Mouse (Mus musculus) kidney, postnatal 4 days (tissue): ENCODE measurements around the gene Lsm2.
A peak's percentile ranks its signal among the peaks of the same experiment; 100 is the strongest.
"Not testable (repeated sequence)": the region's sequence is repeated elsewhere in the genome, so short reads cannot be mapped to it uniquely, and the experiment has no call there.

Experiments used
- DNase-seq, 2 experiments: peaks; one replicate each; pipeline ENCODE4 v3.0.0; 2021; ENCODE audit warnings: mixed read lengths in 2 of 2

Gene Lsm2

DNA sequence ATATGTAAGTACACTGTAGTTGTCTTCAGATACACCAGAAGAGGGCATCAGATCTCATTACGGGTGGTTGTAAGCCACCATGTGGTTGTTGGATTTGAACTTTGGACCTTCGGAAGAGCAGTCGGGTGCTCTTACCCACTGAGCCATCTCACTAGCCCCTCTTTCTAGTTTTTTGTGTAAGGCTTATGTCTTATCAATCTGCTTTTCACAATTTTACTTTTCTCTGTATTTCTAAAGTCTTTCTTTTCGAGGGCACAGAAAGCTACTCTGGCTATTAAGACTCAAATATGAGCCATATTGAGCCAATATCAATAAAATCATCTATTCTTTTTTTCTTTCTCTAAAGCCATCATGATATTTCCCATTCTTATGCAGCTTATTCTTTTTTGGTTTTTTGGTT lies 13.5 kb downstream of the Lsm2 start:
- DNase-seq = not testable (repeated sequence)

DNA sequence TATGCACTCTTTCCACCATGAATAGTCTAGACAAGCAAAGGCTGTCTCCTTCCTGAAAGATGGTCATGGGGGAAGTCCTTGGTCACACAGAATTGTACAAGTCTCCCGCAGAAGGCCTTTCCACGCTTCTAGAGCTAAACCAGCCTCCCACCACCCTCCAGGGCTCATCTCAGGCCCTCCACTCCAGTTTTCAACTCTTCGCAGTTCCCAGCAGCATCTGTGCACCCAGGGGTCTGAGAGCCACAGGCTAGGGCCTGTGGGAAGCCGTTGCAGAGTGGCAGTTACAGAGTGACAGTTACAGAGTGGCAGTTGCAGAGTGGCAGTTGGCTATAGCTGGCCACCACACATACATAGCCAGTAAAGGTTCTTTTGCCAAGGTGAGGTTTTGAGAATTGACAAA lies 14.3 kb downstream of the Lsm2 start:
- DNase-seq = not testable (repeated sequence)

DNA sequence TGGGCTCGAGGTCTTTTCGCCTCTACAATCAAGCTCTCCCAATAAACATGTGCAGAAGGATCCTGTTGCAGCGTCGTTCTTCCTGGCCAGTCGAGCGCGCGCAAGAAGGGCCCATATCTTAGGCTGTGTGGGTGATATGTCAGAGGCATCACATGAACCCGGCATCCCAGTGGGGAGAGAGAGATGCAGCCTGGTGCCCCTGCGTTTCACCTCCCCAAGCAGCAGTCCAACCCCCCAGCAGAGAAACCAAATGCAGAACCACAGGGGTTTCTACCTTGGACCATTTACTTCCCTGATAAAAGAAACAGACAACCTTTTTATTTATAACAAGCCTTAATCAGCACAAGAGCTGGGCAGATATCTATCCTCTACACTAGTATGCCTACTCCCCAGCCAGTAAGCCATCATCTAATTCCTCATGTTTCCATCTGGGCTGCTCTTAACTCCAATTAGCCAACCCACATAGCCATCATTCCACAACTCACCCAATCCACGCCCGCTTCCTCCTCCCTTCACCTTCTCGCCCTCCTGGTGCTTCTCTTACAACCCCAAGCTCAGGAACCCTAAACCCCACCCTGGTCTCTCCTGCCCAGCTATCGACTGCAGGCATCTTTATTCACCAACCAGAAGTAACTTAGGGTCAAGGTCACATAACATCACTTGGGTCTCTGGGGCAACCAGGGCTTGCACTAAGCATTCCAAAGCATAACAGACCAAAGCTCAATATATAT lies 14.9 kb downstream of the Lsm2 start:
- DNase-seq = no peak

DNA sequence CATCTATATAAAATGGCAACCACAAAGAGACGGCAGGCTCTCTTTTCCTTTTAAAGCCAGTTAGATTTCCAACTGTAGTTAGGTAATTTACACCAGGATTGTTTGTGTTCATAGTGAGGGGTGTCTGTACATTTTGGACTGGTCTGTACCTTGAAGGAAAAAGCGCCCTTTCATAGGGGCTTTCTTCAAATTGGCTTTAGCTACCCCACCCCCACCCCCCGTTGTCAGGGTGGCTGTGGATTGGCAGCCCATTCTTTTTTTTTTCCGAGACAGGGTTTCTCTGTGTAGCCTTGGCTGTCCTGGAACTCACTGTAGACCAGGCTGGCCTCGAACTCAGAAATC lies 15.5 kb downstream of the Lsm2 start:
- no peak for DNase-seq

DNA sequence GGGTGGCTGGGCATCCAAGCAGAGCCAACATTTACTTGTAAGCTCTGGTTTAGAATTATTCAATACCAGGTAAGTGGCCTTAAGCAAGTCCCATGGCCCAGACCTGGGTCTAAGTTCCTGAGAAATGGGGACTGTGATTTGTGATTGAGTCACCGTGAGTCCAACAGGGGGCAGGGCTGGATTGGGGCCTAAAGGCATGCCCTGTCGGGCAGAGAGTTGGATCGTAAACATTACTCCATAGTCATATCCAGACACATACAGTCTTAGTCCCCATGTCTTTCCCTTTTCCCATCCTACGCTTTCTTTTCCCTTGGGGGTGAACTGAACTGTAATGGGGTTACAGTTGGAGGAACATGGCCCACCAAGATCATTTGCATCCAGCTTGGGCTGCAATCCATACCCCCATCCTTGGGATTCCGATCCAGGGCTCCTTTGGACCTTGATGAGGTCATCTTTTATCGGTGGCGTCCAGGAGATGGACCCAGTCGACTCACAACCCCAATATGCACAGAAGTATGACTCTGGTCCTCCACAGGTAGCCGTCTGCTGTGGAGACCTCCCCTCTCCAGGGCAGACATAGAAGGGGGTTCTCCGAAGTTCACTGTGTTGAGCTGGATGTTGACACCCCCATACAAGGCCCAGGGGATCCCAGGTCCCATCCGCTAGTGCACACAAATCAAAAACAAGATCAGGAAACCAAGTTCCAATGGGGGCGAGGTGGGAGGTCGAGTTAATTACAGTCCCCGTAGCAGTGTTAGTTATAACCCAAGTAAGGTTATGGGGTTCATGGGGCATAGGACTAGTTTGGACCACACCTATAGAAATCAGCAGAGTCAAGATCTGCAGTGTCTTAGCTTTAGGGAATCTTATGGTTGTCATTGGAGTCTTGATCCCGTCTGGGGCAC lies 17.1 kb downstream of the Lsm2 start:
- DNase-seq = no peak

DNA sequence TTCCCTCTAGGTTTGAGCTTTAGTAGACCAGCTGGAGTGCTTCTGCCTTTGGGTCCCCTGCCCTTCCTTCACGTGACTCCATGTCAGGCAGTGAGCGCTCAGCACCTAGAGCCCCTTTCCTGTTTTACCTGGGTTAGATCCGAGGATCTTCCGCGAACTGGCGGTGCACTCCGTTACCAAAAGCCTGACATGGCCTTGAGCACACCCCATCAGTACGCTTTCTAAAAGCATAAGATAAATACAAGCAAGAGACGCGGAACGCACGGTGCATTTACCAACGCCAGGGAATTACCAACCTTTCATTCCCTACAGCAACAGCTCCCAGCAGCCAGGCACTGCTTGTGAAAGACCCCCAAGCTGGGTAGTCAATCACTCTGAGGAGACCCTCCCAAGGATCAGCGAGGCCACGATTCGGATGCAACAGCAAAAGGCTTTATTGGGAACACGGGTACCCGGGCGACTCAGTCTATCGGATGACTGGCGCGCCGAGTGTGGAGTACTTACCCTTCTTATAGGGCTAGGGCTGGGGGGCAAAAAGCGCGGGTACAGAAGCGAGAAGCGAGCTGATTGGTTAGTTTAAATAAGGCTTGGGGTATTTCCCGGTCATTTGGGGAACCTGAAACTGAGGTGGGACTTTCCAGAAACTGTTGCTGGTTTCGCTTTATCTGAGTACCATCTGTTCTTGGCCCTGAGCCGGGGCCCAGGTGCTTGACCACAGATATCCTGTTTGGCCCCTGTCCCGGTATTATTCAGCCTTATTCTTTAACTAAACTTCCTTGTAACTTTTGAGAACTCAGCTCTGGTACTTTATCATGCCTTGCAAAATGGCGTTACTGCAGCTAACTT lies 18.4 kb downstream of the Lsm2 start:
- peak in 1 of 2 experiments; percentile 36 for DNase-seq

DNA sequence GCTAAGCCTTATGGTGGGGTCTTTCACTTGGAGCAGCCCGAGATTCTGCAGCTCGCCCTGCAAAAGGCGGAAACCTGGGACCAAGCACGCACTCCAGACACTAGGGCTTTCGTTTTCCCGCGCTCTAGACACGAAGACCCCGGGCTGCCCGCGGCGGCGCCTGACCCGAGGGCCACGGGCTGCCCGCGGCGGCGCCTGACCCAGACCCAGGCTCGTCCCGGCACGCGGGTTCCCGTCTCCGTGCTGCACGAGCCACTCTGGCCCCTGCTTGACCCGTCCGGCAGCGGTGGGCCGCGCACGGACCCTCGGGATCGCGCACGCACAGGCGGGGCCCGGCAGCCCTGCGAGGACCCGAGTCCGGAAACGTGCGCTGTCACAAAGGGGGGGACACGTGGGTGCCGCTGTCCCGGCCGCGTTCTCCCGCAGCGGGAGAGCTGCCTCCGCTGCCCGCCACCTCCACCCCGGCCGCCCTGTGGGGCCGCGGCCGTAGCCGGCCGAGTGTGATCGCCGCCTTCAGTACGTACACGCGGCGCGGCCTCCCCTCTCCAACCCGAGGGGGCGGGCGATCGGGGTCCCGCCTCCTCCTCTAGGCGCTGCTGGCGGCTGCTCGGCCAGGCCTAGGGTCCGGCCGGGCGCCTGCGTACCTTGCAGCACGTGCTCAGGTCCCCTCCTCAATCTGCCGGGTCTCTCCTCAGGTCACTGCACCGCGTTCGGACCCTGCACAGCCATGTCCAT lies 19.2 kb downstream of the Lsm2 start, which contains the start of gene Vars:
Gene Vars, plus strand, starts transcription at position 271 of the 735 bp plus-strand sequence.
- peak; percentile 90 to 94 for DNase-seq

DNA sequence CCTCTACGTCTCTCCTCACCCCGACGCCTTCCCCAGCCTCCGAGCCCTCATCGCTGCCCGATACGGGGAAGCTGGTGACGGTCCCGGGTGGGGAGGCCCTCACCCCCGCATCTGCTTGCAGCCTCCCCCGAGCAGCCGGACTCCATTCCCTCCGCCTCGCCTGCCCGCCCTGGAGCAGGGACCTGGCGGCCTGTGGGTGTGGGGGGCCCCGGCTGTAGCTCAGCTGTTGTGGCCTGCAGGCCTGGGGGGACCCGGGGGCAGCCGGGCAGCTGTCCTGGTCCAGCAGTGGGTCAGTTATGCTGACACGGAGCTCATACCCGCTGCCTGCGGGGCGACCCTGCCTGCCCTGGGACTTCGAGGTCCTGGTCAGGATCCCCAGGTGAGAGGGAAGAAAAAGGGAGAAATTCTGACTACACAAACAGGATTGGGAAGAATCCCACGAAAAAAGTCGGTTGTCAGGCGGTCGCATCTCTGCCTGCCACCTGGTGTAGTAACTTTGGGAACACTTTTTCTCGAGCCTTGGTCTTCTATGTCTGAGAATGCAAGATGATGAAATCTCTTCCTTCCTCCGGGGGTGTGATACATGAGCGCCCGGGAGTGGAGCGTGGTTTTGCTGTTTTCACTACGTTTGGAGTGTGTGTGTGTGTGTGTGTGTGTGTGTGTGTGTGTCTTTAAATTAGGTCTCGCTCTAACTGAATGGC lies 19.9 kb downstream of the Lsm2 start:
- DNase-seq = peak; percentile 48 to 64

DNA sequence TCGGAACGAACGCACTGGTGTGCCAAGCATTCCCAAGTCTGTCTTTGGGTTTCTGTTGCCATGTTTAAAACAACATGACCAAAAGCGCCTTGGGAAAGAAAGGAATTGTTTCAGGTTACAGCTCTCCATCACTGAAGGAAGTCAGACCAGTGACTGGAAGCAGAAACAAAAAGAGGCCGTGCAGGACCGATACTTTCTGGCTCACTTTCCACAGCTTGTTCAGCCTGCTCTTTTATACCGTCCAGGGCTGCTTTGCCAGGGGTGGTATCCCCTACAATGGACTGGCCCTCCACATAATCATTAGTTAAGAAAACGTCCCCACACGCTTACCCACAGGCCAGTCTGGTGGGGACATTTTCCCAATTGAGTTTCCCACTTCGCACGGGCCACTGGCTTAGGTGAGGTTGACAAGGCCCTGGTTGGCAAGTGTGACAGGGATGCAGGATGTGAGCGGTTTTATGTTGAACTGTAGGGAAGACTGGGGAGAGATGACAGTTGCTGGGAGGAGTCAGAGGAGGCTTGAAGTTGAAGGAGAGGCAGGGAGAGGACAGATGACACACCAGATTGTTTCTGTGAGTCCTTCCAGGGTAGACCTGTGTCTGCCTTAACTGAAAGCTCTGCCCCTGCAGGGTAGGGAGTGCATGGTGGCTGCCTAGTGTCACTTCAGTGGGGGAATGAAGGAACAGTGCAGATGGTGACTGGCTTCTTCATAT lies 20.6 kb downstream of the Lsm2 start:
- peak in 1 of 2 experiments; percentile 25 for DNase-seq

DNA sequence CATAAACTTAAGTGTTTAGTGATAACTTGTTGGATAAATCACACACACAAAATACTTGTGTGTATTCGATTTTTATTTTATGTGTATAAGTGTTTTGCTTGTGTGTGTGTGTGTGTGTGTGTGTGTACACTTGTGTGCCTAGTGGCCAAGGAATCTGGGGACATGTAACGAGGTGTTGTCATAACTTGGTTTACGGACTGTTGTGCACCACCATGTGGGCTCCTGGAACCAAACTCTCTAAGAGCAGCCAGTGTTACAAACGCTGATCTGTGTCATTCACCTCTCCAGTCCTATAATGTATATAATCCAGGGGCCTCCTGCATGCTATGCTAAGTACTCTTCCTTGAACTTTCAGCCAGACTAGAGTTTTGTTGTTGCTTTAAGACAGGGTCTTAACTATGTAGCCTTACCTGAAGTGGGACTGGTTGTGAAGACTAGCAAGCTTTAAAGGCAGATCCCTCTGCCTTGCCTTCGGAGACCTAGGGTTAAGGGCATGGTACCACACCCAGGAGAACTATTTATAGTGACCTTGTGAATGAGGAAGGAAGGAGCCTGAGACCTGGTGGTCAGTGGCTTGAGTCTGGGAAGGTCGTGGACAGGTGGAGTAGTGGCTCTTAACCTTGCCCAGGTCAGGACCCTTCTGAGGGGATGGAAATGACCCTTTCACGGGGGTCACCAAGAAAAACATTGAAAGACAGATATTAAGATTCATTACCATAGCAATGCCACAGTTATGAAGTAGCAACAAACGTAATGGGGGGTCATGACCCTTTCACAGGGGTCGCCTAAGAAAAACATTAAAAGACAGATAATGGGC lies 21.6 kb downstream of the Lsm2 start:
- no peak for DNase-seq

DNA sequence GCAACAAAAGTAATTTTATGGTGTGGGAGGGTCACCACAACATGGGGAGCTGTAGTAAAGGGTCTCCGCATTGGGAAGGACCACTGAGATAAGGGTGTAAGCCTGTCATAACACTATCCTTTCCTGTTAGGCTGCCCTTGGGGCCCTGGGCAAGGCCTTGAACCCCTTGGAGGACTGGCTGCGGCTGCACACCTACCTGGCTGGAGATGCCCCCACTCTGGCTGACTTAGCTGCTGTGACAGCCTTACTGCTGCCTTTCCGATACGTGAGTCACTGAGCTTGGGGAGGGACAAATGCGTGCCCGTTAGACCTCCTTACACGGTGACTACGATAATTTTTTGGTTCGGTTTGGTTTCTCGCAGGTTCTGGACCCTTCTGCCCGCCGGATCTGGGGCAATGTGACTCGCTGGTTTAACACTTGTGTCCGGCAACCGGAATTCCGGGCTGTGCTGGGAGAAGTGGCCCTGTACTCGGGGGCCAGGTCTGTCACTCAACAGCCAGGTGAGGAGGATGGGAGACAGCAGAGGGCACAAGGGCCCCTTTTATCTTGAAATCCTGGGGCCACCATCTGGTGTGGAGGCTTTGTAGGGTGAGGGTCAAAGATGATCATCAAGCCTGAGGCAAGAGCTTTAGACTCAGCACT lies 22.5 kb downstream of the Lsm2 start:
- DNase-seq = no peak

DNA sequence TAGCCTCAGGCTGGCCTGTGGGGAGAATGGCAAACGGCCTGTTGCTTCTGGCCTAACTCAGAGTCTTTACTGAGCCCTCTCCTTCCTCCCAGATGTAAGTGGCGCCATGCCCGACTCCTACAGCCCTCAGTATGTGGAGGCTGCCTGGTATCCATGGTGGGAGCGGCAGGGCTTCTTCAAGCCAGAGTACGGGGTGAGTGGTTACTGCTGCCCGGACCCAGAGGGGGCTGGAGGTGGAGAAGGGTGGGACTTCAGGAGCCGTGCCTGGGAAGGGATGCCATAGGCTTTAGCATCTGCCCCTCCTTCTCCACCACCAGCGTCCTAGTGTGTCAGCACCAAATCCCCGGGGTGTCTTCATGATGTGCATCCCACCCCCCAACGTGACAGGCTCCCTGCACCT lies 23.5 kb downstream of the Lsm2 start:
- DNase-seq = no peak

DNA sequence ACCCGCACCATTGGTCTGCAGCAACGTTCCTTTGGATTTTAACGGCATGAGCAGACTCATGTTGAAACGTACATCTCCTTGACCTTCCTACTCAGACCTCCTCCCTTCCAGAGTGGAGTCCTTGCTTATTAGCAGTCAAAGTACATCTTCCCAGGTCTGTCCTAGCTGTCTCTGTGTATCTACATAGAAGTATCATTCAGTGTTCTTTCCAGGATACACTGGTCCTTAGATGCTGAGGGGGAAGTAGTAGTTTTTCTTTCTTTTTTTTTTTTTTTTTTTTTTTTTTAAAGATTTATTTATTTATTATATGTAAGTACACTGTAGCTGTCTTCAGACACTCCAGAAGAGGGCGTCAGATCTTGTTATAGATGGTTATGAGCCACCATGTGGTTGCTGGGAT lies 24.2 kb downstream of the Lsm2 start:
- DNase-seq = not testable (repeated sequence)

DNA sequence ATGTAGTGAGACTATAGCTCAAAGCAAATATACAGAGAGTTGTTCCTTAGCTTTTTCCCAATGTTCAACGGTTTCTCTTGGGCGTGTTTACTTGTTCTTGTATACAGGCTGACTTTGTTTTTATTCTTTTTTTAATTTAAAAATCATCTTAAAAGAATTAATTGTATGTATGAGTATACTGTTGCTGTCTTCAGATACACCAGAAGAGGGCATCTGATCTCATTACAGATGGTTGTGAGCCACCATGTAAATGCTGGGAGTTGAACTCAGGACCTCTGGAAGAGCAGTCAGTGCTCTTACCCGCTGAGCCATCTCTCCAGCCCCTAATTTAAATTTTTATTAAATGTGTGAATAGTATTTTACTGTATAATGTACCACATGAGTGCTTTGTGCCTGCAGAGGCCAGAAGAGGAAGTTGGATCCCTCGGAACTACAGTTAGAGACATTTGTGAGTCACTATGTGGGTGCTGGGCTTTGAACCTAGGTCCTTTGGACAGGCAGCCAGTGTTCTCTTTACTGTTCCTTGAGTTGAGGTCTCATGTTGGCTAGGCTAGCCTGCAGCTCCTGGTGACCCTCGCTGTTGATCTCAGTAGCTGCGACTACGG lies 25.8 kb downstream of the Lsm2 start:
- no peak for DNase-seq

DNA sequence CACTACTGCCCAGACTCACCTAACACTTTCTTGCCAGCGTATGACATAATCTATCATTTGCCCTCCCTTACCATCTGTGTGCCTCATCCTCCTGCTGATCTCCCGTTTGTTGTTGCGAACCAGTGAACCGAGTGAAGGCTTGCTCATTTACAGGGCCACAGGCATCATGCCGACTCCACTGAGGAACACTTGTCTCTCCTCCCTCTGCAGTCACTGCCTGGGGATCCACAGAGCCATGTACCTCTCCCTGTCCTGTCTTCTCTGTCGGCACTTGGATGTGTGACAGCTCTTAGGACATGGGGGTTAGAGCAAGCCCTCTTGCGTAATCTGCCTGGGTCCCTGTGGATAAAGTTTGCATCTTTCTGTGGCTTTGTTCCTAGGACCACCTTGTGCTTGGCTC lies 27.9 kb downstream of the Lsm2 start:
- no peak for DNase-seq

DNA sequence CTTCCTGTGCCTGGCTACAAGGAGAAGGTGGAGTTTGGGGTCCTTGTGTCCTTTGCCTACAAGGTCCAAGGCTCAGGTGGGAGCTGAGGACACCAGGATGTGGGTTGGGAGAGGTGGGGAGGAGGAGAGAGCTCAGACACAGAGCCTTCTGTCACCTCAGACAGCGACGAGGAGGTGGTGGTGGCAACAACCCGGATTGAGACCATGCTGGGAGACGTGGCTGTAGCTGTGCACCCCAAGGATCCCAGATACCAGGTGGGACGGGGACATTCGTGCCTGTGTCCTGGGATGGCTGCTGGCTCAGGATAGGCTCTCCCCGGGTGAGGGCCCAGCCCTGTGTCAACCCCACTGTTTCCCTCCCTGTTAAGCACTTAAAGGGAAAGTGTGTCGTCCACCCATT lies 29.8 kb downstream of the Lsm2 start:
- DNase-seq = no peak

DNA sequence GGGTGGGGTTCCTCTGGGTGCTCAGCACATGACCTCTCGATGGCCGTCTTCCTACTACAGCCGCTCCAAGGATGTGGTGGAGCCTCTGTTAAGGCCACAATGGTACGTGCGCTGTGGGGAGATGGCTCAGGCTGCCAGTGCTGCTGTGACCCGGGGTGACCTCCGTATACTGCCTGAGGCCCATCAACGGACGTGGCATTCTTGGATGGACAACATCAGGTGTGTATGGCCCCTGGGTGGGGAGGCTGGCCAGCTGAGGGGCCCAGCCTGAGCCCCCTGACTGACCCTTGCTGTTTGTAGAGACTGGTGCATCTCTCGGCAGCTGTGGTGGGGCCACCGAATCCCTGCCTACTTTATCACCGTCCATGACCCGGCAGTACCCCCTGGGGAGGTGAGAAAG lies 30.8 kb downstream of the Lsm2 start:
- no peak for DNase-seq

DNA sequence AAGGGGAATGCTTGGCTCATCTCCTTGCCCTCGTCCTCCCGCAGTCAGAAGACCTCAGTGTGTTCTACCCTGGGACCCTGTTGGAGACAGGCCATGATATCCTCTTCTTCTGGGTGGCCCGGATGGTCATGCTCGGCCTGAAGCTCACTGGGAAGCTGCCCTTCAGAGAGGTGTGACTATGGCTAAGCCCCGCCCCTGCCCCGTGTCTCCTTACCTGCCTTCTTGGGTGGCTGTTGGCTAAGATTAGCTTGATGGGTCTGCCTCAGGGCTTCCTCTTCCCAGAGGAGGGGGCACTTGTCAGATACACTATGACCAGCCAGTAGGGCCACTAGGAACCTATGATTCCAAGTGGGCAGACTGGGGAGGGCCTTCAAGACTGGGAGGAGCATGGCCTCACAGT lies 31.6 kb downstream of the Lsm2 start:
- DNase-seq = no peak

DNA sequence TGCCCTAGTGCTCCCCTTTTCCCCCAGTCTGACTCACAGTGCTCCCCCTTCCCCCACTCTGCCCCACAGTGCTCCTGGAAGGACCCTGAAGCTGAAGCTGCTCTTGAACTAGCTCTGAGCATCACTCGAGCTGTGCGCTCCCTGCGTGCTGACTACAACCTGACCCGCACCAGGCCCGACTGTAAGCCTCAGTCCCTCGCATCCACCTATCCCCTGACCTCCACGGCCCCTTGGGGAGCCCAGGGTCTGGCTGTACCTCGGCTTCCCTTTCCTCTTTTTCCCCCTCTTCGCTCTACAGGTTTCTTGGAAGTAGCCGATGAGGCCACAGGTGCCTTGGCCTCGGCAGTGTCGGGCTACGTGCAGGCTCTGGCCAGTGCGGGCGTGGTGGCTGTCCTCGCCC lies 33.6 kb downstream of the Lsm2 start:
- no peak for DNase-seq
